Mouse (Mus musculus) forelimb bud, embryonic 11.5 days (tissue): ENCODE results near the gene Ttyh2.

ENCODE experiments used
- DNase-seq: peaks from one replicate; pipeline ENCODE4 v3.0.0-alpha.2; 2012; ENCODE audit warnings: low read depth, low spot score

The Ttyh2 gene

DNA sequence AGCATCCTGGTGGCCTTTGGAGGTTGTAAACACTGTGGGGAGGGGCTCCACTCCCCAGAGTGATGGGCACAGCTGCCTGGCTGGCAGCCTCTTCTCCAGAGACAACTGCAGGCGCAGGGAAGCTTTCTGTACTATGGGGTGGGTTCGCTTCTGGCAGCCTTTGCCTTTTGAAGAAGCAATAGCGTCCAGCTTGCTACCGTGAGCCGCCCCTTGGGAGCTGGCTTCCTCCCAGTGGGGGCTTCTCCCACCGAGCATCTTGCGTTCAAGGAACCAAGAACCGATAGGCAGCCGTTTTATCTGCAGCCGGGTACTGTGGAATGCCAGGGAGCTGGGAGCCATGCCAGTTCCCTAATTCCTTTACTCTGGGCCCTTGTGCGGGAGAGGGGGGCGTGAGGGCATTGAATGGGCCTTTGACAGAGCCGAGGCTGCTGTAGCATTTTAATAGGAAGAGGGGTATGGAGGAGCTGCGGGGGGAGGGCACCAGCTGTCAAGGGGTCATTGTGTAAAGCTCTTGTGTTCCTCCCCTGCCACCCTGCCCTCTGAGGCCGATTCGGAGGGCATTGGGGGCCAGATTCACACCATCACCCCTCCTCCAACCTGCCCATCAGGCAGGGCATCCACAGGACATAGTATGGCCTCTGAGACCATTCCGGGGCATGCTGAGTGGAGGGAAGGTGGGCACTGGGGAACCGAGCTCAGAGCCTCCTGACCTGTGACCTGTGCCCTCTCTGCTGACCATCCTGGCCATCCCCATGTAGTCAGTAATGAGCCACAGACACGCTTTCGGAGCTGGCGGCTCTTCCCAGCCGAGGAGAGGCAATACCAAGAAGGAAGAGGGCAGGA, 29.1 kb downstream of the Ttyh2 start:
- DNase-seq = no peak

DNA sequence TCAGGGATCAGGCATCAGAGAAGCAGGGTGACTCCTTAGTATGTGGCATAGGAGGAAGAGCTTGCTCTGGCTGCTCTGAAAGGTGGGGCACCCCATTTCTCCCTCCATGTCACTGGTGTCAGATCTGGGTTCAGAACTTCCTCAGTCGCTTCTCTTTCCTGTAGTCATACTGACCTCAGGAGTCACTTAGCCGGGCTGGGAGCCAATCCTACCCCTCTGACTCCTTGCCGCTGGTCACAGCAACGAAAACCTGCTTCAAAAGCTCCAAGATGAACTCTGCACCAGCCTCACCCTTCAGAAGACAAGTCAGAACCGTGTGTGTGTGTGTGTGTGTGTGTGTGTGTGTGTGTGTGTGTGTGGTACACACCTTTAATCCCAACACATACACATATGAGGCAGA, 31.1 kb downstream of the Ttyh2 start:
- no peak for DNase-seq

DNA sequence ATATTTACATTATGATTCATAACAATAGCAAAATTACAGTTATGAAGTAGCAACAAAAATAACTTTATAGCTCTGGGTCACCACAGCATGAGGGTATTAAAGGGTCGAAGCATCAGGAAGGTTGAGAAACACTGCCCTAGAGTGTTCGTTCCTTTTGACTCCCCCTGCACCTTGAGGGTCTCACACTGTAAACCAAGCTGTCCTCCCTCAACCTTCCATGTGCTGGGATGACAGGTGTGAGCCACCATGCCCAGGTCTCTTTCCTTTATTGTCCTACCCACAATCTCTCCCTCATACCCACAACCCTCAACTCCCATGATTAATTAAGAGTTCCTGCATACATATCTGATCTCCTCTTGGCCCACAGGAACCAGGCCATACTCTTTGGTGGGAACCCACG, 36.2 kb downstream of the Ttyh2 start:
- DNase-seq = no peak

DNA sequence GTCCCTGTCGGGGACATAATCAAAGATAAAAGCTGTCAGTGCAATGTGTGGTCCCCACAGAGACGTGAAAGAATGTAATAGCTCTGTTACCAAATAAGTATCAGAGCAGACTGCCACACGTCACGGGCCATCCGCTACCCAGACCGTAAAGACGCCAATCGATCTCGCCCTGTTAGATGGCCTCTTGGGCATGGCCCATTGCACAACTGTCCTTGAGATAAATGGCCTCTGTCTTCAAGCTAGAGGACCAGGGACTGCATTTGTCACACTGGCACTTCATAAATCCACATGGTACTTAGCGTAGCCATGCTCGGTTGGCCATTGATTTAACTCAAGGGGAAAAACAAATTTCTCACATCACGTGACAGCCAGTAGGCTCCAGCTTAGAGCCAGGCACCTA, 36.6 kb downstream of the Ttyh2 start:
- no peak for DNase-seq

DNA sequence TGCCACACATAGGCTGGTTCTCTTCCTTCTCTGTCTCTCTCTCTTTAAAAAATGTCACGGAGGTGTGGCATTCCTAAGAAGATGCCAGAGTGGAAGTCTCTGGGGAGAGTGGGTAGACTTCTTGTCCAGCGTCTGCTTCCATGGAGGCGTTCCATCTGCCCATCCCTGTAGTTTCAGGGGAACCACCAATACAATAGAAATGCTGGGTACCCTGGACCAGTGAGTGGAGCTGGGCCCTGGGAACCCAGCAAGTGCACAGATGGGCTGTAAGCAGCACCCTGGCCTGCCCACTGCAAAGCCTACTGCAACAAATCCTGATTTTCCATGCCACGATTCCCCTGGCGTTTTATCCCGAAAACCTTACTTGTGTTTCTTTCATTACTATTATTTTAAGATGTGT, 39.3 kb downstream of the Ttyh2 start:
- no peak for DNase-seq

DNA sequence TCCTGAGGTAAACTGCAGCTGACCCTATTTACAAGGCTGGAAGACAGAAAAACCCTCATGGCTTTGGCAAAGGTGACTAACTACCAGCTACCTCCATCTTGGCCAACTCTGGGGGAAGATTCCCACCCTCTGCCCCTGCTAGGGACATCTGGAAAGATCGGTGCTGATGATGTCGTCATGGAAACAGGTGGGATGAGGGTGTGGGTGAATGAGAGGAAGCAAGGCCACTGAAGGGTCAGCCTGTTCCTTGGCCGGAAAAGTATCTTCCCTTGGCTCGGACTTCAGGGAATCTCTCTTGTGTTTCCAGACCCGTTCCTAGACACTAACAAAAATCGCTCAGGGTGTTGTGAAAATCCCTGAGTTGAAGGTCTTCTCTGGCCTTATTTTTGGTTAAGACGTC, 40.3 kb downstream of the Ttyh2 start:
- DNase-seq = no peak

DNA sequence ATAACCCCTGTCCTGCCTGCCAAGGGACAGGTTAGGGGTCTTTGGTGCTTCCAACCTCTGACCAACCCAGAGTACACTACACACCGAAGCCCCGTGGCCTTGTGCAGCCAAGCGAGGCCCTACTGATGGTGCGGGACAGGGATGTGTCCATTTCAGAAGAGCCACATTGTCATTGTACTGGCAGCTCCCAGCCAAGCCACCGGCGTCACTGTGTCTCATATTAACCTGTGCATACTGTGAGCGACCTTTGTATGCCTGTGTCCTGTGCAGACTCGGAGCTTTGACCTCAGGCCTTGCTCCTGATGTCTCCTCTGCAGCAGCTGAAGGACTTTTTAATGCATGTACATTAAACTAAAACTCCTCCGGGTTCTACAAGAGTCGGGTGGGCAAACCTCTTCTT, 45.3 kb downstream of the Ttyh2 start:
- no peak for DNase-seq

DNA sequence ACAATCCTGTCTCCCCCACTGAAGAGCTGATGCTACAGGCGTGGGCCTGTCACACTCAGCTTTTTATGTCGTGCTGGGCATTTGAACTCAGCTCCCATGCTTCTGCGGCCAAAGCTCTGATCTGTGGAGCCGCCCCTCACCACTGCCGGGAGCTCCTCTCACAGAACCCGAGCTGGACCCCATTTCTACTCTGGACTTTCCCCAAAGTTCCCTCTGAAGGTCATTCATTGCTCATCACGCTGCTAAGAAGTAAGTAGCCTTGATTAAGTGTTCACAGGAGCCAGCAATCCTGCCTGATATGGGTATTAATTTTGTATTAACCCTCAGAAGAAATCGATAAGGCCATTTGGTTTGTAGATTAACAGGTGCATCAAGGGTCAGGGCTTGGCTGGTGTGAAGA, 47.2 kb downstream of the Ttyh2 start:
- no peak for DNase-seq

DNA sequence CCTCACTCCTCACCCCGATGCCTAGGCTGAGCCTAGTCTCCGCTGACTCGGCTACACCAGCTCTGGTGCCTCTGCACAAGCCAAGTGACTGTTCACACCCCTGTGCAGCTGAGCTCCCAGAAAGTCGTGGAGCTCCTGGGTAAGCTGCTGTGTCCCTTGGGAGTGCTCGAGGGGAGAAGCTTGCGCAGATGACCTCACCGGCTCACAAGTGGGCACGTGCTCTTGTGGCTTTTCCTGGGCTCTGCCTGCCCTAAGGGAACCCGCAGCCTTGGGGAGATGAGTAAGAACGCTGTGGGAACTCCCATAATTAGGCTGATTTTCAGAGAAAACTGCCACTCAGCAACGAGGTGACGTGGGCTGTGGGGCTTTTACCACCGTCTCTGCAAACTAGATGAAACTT, 47.8 kb downstream of the Ttyh2 start:
- no peak for DNase-seq

DNA sequence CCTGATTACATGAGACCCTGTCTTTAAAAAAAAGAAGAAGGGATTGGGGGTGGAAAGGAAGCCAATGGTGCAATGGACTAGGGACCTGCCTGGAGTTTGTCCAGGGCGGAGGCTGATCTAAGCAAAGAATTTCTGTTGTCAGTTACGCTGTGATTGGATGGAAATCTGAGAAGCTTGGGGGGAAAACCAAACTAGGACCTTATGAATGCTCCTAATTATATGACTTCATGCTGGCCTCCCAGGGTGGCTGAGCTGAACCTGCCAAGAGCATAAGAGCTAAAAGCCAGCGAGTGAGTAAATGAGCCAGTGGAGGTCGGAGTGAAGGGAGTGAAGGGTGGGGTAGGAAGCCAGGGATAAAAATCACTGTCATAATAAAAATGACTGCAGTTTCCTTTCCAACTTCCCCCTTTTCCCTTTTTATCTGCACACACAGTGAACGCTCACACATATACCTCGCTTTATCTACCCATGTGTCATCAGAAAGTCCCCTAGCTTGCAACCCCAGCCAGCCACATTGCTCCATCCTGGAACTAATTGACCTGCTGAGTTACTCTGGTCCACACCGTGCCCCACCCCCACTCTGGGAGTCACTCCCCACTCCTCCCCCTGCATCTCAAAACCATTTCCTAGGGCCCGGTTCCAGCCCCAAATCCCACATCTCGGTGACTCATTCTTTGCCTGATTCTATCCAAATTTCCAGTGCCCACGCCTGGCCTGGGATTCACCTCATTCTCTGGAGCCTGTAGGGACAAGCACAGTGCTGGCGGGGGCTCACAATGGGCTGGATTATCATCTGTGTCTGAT, 49.8 kb downstream of the Ttyh2 start:
- DNase-seq = peak; percentile 47

DNA sequence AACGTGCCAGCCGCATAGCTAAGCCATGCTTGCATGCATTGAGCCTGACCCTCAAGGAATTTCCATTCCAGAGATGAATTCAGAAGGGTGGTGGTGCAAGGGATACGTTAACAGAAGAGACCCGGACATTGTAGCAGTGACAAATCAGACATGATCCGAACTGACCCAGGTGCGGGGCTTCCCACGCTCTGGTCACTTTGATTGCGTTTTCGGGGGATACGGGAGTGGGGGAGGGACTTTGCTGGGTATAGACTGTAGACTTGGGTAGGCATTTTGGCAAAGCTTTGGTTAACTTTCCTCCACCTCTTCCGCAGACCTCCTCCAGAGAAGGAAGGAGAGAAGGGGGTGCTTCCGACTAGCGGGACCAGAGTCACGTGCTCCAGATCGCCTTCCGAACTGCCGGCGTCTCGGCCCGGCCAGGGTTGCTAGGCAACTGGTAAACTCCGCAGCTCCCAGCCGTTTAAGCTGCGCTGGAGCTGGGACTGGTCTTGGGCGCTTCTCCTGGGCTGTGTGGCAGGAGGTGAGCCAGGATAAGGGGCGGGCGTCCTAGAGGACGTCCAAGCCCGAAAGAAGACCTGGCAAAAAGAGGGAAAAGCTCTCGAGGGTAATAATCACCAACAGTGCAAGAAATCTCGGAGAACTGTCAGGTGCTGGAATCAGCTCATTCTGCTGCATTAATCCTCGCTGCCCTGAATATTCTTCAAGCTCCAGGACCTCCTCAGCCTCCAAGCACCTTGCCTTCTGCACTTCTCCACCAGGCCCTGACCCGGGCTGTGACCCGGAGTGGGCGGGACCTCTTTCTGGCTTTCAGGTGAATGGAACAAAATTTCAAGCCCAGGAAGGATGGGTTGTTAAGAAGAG, 52.0 kb downstream of the Ttyh2 start, which contains the start of gene Dnaic2:
Gene Dnaic2 (plus strand): TSS at position 444 of the 861 bp plus-strand sequence.
- DNase-seq = peak; percentile 75

DNA sequence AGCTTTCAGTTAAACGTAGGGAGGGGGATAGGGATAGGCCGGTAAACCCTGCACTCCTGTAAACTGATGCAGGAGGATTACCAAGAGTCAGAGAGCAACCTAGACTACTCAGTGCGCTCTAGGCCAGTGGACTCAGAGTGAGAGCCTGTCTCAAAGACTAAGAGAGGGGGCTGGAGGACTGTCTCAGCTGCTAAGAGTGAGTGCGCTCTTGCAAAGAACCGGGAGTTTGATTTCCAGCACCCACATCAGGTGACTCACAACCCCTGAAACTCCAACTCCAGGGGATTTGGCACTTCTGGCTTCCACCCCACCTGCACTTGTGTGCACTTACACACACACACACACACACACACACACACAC, 52.6 kb downstream of the Ttyh2 start:
- DNase-seq = no peak

DNA sequence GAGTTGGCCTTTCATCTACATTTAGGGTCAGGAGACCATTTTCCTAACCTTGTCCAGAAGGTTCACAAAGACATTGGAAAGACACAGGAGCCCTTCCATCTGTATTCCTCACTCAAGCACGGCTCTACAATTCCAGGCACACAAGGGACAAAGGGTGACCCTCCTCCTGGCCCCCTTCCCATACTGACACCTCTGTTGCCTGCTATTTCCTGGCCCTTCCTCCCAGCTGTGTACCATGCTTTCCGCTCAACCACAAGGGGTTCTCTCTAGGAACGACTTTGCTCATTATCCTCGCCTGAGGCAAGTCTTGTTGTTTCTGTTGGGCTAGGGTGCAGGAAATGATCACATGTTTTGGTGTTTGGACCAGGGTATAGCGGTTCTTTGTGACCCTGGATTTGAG, 53.1 kb downstream of the Ttyh2 start:
- DNase-seq = no peak

DNA sequence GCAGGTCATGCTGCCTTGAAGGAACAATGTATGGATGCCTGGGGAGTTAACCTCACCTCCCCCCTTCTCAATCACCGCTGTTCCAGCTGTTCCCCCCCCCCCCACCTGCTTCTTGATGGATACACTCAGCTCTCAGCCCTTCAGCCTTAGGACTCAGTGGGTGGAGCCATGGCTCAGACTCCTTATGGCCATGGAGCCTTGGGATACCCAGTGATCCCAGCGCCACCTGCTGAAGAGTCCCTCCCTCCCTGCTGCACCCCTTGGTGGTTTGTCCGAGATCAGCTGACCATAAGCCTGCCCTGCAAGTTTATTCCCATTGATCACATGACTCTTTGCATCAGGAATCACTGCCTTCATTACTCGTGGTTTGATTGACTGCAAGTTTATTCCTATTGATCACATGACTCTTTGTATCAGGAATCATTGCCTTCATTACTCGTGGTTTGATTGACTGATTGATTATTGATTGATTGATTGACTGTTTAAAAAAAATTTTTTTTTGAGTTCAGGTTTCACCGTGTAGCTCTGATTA, 54.7 kb downstream of the Ttyh2 start:
- DNase-seq = no peak

DNA sequence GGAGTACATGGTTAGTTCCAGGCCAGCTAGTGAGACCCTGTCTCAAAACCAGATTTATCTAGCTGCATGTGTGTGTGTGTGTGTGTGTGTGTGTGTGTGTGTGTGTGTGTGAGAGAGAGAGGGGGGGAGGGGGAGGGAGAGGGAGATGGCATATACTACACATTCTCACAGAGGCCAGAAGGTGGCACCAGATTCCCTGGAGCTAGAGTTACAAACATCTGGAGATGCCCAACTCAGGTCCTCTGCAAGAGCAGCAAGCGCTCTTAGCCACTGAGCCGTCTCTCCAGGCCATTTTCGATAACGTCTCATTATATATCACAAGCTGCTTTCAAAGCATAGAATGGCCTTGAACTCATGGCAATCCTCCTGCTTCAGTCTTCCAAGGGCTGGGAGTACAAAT, 56.5 kb downstream of the Ttyh2 start:
- peak; percentile 54 for DNase-seq

DNA sequence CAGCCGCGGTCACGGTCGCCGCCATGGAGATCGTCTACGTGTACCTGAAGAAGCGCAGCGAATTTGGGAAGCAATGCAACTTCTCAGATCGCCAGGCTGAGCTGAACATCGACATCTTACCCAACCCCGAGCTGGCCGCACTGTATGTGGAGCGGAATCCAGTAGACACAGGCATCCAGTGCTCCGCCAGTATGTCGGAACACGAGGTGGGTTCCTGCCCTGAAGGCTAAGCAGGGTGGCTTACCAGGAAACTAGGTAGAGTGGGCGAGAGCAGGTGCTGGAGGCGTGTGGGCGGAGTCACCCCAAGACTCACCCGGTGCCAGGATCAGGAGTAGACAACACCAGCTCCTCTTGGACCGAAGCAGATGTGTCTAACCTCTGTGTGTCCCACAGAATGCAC, 57.7 kb downstream of the Ttyh2 start:
- DNase-seq = no peak

DNA sequence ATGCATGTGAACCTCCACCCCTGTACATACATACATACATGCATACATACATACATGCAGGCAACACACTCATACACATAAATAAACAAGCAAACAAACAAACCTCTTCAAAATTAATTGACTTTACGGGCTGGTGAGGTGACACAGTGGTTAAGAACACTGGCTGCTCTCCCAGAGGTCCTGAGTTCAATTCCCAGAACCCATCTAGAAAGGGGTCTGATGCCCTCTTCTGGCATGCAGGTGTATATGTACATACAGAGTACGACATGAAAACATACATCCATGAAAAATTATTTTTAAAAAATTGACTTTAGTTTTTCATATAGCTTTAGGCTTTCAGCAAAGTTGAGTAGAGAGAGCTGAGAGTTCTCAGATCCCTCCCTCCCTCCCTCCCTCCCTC, 60.9 kb downstream of the Ttyh2 start:
- no peak for DNase-seq

DNA sequence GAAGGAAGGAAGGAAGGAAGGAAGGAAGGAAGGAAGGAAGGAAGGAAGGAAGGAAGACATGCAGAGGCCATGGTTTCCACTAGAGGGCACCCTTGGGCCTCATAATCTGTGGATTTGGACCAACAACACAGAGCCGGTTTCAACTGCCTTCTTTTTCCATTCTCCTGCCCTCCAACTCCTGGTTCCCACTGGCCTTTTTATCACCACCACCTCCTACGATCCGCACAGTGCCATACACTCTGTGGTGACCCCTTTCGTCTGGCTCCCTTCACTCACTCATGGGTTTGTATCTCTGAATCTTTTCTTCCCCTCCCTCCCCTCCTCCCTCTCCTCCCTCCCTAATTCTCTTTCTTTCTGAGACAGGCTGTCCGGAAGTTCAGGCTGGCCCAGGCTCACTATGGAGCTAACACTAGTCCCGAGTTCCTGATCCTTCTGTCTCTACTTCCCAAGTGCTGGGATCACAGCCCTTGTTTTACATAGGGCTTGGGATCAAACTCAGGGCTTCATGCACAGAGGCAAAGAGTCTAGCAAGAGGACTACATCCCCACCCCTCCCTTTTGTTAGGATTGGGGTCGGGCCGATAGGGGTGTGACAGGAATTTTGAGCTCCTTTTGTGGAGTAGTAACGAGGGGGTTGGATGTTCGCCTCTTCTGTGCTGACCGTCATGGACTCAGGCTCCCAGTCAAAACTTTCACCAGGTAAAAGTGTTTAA, 61.8 kb downstream of the Ttyh2 start:
- peak; percentile 70 for DNase-seq

DNA sequence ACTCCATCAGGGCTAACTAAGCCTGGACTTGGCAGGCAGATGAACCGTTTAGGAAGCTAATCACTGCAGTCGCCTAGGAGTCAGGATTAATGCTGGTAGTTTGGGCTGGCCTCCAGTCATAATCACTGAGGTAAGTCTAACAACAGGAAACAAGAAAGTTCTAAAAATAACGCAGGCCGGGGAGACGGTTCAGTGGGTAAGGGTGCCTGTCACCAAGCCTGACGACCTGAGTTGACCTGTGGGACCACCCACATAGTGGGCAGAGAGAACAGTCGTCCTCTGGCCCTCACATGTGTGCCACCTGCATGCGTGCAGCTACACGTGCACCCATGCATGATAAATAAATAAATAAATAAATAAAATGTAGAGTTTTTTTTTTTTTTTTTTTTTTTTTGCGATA, 65.4 kb downstream of the Ttyh2 start:
- DNase-seq = no peak

DNA sequence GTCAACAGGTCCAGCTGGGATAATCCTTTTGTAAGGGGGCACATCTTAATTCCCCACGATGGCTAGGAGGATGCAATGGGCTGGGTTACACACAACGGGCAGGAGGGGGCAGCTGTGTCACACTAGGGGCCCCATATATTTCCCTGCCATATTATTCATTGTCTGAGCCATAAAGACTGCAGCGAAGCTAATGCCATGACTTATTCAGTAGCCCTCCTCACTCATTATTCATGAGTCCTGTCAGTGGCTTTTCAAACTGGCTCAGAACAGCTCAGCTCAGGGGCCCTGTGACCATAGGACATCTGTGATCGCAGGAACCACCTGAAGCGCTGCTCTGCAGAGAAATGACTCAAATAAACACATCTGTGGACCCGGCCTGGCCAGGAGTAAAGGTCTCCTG, 66.2 kb downstream of the Ttyh2 start:
- no peak for DNase-seq

DNA sequence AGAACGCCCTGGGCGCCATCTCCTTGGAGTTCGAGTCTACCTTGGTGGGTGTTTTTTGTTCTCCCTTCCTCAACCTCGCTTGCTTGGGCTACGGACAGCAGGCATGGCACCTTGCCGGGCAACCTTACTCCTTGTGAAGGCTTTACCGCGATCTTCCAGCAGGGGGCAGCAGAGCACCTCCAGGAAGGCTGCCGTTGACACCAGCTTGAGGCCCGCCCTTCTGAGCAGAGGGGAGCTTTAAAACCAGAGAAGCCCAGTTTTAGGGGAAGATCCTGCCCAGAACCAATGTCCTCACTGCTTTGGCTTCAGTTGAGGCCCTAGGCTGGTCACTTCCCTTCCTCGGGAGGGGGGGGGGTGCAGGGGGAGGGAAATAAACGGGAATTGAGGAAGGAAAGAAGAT, 69.9 kb downstream of the Ttyh2 start:
- peak; percentile 86 for DNase-seq
